Mouse (Mus musculus): ENCODE results near the gene Msrb2.

Gene Msrb2

GRCm38 (mm10) chr2:19371390-19372158, at the start of gene Msrb2:
Msrb2 (plus strand) TSS chr2:19371440.
- DNase-seq, result peak; percentile 86

DNA sequence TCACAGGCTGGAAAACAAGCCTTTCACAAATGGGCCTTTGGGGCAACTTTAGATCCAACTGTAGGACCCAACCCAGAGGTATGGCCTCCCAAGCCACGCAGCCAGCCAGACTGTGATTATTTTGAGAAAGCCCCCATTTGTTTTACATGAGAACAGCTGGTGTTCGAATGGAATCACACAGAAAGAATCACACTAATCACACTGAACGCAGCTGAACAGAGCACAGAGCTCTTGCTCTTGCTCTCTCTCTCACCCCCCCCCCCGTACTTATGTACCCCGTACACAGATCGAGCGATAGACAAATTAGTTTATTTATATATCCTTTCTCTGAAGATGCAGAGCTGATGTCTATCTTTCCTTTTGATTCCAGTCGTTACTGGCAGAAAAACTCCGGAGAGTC, 48.8 kb upstream of the Msrb2 start:
- no peak for DNase-seq

DNA sequence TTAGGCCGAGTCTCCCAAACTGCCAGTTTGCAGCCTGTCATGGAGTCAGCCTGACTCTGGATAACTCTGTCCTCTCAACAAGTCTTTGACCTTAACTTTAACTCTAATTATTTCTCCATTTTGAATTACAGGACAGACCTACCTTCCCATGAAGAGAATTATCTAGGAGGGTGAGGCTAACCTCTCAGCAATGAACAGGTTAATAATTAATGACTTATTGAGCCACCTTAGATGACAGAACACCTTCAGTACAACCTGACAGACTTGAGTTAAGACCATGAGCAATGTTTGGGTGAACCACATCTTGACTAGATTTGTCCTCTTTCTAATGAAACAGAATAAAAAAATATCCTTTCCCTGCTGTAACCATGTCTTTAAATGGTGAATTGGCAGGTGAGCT, 44.9 kb upstream of the Msrb2 start:
- DNase-seq, result no peak

GRCm38 (mm10) chr2:19327811-19328210, 43.4 kb upstream of the Msrb2 start:
- no peak for DNase-seq

- DNase-seq, result no peak
Measured at GRCm38 (mm10) chr2:19343901-19344635, 27.2 kb upstream of the Msrb2 start.

DNA sequence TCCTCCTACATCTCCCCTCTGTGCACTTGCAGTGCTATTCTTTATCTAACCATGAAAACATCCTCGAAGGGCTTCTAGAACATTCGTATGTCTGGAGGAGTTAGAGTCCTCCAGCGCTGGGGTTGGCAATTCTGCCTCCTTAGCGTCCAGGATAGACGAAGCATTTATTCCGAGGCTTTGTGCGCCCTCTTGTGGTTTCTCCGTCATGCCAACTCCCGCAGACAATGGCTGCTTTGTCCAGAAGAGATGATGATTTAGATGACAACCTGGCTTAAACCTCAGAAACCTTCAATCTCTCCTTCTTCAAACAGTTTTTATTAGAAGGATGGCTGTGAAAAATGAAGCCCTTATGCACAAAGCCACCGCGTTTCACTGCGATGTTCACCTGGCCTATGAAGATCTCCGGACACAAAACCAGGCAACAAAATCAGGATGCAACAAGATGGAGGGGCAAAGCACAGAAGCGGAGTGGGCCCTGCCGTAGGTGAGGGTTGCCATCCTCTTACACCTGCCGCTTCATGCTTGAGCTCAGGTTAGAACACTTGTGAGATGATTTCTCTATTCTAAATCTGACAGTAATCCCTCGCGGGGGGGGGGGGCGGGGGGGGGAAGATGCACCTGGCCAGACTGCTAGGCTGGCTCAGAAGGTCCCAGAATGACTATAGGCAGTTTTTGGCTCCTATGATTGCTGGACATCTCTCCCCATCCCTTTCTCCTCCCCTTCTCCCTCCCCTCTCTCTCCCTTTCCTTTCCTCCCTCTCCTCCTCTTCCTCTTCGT, 26.4 kb upstream of the Msrb2 start:
- DNase-seq, result peak; percentile 92

DNA sequence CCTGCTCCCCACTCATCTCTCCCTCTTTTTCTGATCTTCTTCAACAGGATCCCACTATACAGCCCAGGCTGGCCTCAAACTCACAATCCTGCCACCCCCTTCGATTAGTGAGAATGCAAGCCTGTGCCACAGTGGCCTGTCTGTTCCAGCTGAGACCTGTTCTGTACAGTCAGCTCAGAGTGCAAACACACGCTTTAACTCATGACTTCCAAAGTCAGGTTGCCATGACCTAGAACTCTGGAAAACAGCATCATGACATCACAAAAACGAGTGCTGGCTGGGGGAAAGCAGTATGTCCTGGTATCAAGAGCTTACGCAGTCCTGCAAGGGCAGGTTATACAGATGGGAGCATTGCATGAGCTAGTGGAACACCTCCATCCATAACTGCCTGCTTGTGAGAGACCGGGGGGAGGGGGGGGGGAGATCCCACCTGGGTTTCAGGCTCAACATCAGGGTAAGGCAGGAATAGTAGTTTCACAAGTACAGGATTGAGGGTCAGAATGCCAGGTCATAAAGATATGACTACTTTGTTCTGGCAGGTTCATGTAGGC, 25.8 kb upstream of the Msrb2 start:
- no peak for DNase-seq

- no peak for DNase-seq
Measured at GRCm38 (mm10) chr2:19348454-19348853, 22.8 kb upstream of the Msrb2 start.

DNA sequence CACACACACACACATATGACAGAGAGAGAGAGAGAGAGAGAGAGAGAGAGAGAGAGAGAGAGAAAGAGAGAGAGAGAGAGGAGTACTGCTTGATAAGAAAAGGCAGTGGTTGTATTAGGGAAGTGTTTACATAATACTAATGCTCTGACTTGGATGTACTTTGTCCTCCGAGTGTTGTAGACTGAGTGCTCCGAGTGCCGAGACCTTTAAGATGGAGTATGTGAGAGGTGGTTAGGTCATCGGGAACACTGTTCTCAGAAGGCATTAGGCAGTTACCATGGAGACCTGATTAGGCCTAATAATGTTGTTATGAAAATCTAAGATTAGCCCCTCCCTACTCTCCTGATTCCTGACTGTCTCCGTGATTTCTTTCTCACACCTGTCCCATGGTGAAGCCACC, 21.1 kb upstream of the Msrb2 start:
- DNase-seq, result no peak

GRCm38 (mm10) chr2:19351615-19352253, 19.5 kb upstream of the Msrb2 start:
- no peak for DNase-seq

DNA sequence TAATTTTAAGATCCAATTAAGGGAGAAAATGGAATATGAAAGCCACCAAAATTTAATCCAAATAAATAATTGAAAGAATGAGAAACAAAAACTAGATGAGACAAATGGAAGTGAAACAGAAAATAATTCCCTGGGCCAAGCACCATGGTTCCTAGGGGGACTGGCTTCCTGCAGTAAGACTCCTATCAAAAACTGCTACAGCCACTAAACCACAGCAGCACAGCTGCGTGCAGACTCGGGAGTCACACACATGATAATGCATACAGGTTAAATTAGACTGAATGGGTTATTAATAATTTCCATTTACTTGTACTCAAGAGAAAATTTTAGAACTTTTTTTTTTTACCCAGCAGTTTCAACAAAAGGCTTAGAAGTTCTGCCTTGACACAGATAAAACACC, 18.1 kb upstream of the Msrb2 start:
- DNase-seq, result no peak

GRCm38 (mm10) chr2:19362880-19363279, 8.4 kb upstream of the Msrb2 start:
- no peak for DNase-seq

GRCm38 (mm10) chr2:19366426-19366825, 4.8 kb upstream of the Msrb2 start:
- DNase-seq, result peak; percentile 54

DNA sequence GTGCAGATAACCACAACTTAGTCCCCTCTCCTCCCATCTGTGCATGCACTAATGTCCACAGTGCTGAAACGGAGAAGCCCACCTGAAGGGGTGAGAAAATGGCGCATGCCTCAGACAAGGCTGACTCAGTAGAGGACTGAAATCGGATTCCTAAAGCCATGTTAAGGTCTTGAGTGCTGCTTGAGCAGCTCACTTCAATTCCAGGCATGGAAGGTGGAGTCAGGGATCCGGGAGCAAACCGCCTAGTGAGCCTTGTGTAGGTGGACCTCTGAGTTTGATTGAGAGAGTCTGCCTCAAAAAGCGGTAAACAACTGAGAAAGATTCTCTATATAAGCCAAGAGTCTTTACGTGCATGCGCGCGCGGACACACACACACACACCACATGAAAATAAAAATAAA, 4.1 kb upstream of the Msrb2 start:
- DNase-seq, result no peak

DNA sequence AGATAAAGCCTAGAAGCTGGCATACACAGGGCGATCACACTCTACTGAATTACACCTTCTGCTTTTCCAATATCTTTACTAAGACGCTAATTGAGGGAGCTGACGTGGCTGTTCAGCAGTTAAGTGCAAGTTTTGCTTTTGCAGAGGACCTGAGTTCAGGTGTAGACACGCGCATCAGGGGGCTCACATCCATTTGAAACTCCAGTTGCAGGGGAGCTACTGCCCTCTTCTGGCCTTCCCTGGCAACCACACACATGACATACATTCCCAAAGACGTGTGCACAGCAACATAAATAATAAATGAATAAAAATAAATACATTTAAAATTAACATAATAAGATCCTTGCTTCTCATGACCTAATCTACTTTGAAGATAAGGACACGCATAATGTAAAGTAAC, 2.5 kb downstream of the Msrb2 start:
- DNase-seq, result no peak

DNA sequence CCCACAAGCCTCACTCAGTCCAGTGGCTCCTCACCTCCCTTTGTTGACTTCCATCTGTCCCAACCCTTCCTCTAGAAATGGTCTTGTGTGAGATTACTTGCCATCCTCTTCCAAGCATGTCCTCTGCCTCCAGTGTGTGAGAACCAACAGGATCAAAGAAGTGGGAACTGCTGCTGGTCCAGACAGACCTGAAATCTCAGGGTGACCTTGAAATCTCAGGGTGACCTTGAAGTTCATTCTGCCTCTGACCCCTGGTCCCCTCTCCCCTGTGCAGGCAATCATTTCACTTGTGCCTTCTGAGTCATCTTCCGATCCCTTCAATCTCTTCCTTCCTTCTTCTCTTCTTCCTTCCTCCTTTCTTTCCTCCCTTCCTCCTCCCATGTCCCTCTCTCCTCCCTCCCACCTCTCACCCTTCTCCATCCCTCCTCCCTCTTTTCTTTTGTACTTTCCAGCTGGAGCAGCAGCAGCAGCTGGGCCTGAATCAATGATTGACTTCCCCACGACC, 9.3 kb downstream of the Msrb2 start:
- no peak for DNase-seq

- DNase-seq, result no peak
Measured at GRCm38 (mm10) chr2:19380986-19381385, 9.7 kb downstream of the Msrb2 start.

GRCm38 (mm10) chr2:19382206-19382605, 11.0 kb downstream of the Msrb2 start:
- no peak for DNase-seq

- no peak for DNase-seq
Measured at GRCm38 (mm10) chr2:19383006-19383405, 11.8 kb downstream of the Msrb2 start.

GRCm38 (mm10) chr2:19385772-19386171, 14.5 kb downstream of the Msrb2 start:
- no peak for DNase-seq

DNA sequence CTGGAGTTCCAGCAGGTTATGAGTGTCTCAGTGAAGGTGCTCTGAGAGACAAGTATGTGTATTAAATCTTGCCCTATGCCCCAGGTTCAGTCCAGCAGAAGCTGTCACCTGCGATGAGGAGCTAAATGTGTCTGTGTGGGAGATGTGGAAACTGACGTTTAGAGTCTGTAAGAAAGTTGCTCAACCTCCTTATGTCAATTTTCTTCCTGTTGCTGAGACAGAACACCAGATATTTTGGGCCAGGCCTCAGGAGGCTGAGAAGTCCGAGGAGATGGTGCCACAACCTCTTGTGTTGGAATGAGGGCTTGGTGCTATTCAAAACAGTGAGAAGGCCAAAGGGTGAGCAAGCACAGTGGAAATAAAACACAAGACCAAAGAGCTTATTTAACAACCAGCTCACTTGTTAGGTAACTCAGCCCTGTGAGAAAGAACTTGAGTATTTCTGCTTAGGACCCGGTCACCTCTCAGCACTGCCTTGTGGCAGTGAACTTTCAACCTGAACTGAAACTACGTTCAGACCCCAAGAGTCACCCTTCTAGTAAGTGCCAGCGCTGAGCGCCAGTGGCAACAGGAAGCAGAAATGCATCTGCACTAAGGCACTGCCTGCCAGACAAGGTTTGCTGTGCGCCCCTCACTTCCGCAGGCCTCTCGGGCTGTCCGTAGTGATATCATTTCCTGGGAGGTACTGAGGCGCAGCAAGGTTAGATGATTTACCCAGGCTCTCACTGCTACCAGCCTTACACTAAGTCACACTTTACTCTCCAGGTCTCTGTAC, 17.3 kb downstream of the Msrb2 start:
- no peak for DNase-seq

Measured in embryo, embryonic 11 days (tissue).